Mouse (Mus musculus): ENCODE data around the gene Caprin2.
"Not testable (repeated sequence)": the region's sequence is repeated elsewhere in the genome, so short reads cannot be mapped to it uniquely, and the experiment has no call there.

Caprin2 gene

DNA sequence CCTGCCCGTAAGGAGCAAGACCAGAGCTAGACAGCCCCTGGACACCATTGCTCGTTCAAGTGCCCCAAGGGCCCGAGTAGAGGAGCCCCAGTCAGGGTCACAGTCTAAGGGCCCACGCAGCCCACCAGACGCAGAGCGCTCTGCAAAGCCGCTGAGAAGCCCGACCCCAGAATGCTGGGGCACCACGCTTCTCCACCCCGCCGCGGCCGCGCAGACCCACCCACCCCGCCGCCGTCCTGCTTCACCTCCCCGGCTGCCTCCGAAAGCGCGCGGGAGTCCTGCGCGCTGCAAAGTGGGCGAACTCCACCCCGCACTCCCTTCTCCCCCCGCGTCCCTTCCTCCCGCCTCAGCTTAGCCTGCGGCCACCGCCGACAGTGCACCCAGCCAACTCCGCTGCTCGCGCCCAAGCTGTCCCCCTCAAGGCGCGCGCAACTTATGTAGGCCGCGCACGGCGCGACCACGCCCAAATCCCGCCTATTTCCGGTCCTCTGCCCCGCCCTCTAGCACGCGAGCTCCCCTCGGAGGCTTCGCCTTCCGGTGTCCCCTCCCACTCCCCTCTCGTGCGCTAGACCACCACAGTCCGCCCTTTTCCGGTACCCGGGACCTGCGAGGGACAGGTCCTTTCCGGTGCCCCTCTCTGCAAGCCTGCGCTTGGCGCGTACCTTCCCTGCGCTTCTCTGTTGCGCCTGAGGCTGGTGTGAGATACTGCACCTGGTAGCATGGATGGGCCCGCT, at the start of gene Caprin2:
TSS of gene Caprin2 (minus strand) at position 465 of the 734 bp plus-strand sequence.
- DNase-seq (ENCODE audit: low read depth, low spot score) = peak; percentile 76

DNA sequence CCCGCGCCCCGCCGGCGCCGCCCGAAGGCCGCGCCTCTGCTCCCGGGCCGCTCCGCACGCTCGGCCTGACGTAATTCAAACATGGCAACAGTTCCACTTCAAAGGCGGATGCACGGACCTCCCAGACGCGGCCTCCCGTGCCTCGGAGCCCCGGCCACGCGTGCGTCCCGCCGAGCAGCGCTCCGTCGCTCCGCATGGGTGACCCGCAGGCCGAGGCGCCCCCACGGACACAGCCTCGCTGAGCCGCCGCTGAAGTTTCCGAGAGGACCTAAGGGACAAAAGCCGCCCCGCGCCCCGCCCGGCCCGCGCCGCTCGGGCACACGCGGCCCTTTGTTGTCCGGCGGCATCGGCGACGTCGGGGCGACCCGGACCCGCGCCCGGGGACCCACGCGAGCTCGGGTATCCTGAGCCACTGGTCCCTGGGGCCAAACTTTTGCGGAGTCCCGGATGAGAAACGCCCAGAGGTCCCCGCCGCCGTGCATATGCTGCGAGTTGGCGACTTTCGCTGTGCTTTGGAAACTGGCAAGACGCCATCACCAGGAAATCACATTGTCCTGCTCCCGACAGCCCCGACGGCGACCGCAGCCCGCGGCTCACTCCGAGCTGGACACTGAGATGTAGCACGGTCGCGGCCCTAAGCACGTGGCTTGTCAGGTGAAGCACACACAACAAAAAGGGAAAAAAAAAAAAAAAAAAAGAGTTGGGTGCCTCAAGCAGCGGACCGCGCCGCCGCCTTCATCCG, 48.9 kb upstream of the Caprin2 start:
- no peak for DNase-seq (ENCODE audit: low read depth, low spot score)

DNA sequence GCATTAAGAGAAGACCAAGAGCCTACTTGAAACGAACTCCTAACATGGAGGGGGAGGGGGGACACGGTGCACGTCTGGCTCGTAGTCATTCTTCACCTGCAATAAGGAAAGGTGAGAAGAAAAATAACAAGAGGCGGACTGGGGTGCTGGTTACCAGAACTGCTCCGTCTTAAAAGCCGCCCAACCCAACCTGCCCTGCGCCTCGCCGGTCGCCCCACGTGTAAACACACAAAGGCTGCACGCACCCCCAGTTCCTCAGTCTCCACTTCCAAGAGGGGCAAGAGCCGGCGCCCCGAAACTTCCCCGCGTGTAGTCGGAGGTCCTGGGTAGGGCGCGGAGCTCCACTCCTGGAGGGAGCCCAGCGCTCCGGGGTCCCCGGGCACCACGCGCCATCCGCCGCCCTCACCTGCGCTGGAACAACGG, 48.3 kb upstream of the Caprin2 start:
- DNase-seq (ENCODE audit: low read depth, low spot score) = no peak

DNA sequence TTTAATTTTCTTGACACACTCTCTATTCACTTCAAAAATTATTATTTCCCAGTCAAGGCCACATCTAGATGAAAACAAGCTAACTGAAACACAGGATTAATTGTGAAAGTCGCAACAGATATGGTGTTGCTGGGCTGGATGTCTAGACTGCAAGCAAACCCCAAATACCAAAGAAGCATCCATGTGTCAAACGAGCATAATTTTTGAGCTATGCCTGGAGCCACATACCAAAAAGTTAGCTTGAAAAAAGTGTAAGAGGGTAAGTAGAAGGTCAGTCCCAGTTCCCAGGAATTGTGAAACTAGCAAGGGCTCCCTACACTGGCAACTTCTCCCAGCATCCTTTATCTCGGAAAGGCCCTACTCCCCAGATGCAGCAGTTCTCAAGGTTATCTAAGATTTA, 47.7 kb upstream of the Caprin2 start:
- DNase-seq (ENCODE audit: low read depth, low spot score) = no peak

DNA sequence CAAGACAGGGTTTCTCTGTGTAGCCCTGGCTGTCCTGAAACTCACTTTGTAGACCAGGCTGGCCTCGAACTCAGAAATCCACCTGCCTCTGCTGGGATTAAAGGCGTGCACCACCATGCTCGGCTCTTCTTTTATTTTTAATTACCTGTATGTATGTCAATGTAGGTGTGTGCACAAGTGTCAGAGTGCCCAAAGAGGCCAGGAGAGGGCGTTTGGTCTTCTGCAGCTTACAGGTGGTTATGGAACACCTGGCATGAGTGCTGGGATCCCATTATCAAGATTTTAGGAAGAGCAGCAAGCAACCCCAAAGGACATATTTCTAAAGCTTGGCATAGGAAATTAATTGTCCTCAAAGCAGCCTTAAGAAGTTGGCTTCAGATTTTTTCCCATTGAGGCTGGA, 46.4 kb upstream of the Caprin2 start:
- no peak for DNase-seq (ENCODE audit: low read depth, low spot score)

DNA sequence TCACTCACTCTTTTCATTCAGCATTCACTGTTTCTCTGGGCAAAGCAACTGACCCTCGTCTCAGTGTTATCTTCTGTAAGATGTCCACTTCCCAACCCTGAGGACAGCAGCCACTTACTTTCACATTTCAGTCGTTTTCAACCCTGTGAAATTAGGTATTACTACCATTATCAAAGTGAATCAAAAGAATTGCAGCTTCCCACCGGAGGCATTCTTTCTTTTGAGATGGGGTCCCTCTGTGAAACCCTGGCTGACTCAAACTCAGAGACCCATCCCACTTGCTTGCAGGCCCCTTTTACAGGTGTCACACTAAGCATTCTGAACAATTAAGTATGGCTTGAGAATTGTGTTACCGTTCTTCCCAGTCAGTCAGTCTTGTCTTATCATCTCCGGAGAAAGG, 45.8 kb upstream of the Caprin2 start:
- no peak for DNase-seq (ENCODE audit: low read depth, low spot score)

DNA sequence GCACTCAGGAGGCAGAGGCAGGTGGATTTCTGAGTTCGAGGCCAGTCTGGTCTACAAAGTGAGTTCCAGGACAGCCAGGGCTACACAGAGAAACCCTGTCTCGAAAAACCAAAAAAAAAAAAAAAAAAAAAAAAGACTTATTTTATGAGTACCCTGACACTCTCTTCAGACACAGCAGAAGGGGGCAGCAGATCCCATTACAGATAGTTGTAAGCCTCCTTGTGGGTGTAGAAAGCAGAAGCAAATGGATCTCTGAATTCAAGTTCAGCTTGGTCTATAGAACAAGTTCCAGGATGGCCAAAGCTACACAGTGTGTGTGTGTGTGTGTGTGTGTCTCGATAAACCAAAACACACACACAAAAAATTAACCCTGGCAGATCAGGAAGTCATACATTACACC, 44.3 kb upstream of the Caprin2 start:
- not testable (repeated sequence) for DNase-seq (ENCODE audit: low read depth, low spot score)

DNA sequence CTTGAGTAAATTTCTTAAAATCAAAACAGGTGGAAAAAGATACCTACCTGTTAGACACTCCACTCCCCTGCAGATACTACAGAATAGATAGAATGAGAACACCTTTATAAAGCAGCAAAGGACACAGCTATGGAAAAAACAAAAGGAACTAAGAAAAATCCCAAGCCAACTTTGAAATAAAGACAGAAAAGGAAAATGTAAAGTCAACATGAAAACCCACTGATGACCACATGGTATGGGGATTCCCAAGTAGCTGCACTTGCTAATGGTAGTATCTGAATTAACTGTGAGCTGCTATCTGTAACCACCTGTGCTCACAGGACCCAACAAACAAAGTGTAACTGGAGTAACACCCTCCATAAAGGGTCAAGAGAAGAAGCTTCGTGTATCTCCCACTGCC, 41.7 kb upstream of the Caprin2 start:
- no peak for DNase-seq (ENCODE audit: low read depth, low spot score)

DNA sequence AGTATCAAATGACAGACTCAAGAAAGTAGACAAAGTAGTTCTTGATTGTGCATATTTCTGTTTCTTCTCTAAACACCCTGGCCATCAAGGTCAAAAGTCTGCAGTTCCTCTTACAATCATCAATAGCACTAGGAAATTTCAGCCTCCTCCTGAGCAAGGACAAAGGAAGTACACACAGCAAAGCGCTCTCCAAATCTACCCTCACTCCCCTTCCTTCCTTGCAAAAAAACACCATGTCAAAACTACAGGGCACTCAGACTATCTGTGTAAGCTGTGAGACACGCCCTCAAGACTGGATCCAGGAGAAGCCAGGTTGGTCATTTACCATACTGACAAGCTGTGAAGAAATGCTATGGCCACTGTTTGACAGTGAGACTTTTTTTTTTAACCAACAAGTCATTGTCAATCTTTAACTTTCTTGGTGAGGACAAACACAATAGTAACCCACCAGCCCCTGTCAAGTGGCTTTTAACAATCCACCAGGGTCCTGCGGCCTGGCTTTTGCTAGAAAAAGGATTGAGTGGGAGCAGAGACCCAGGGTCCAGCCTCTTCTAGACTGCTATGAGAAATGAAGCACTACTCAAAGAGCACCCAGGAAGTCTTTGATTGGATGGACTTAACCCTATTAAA, 39.0 kb upstream of the Caprin2 start:
- DNase-seq (ENCODE audit: low read depth, low spot score) = no peak

DNA sequence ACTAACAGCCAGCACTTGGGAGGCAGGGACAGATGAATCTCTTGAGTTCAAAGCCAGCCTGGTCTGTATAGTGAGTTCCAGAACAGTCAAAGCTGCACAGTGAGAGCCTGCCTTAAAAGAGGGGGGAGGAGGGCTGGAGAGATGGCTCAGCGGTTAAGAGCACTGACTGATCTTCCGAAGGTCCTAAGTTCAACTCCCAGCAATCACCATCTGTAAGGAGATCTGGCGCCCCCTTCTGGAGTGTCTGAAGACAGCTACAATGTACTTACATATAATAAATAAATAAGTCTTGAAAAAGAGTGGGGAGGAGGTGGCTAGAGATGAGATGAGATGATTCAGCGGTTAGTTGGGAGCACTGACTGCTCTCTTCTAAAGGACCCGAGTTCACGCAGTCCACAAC, 35.2 kb upstream of the Caprin2 start:
- no peak for DNase-seq (ENCODE audit: low read depth, low spot score)

DNA sequence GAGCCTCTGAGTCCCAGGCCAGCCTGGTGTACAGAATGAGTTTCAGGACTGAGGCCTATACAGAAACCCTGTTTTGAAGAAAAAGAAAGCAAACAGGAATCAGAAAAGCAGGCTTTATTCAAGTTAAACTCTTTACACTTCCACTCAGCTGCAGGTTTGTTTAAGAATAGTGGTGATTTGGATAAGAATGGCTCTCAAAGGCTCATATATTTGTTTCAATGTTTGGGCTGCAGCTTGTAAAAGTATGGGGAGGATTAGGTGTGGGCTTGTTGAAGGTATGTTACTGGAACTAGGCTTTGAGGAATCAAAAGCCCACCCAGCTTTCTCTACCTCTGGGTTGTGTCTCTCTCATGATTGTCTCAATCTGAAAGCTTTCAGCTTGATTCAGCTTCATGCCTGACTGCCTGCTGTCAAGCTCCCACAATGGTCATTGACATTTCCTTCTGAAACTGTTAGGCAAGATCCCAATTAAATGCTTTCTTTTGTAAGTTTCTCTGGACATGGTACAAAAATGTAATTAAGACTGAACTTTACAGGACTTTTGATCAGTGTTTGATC, 22.9 kb upstream of the Caprin2 start:
- no peak for DNase-seq (ENCODE audit: low read depth, low spot score)

DNA sequence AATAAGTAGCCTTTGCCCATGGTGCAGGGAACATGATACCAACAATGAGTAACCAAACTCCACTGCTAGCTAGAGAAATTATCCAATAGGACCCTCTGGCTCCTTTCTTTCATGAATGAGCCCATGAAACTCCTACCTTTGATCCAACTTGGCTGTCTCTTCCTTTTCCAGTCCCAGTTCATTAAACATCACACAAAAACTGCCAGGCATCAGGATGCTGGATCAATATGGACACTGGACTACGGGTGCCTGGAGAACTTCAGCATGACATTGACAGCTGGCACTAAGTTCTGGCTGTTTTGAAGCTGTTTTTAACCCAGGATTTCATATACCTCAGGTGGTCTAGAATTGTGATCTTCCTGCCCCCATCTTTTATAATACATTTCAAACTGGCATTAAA, 21.6 kb upstream of the Caprin2 start:
- DNase-seq (ENCODE audit: low read depth, low spot score) = no peak

DNA sequence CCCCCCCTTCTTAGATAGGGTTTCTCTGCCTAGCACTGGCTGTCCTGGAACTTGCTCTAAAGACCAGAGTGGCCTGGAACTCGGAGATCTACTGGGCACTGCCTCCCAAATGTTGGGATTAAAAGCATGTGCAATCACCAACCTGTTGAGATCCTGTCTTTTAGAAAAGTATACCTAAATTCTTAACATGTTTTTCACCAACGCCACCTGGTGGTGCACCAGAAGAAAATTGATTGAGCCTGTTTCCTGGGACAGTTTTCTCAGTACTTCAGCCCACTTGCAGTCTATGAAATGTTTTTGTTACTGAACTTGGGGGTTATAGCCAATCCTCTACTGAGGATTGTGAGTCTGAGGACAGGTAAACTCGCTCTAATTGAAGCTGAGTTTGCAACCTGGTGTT, 20.8 kb upstream of the Caprin2 start:
- DNase-seq (ENCODE audit: low read depth, low spot score) = no peak

DNA sequence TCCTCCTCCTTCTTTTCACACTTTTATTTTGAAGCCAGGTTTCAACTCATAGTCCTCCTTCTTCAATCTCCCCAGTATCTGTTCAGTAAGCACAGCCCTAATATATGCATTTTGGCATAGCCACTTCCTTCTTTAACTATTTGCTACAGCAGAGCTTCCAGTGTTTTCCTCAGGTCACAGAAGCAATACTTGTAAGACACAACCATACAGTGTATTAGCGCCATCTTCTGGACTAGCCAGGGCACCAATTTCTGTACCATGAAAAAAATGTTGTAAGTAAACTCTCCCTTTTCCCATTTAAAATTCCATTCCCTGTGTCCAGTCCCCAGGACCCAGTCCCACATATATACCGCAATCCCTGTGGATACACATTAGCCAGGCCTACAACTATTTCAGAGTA, 17.9 kb upstream of the Caprin2 start:
- DNase-seq (ENCODE audit: low read depth, low spot score) = no peak

DNA sequence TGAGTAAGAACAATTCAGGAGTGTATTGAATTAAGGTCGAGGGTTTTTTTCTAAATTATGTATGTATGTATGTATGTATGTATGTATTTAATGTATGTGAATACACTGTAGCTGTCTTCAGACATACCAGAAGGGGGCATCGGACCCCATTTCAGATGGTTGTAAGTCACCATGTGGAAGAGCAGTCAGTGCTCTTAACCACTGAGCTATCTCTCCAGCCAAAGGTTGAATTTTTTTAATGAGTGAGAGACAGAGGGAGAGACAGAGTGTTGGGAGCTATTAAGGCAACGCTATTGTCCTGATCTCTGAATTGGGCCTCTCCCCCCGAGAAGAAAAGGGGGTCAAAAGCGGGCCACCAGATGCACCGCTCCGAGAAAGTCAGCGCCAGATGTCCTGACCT, 15.9 kb upstream of the Caprin2 start:
- not testable (repeated sequence) for DNase-seq (ENCODE audit: low read depth, low spot score)

DNA sequence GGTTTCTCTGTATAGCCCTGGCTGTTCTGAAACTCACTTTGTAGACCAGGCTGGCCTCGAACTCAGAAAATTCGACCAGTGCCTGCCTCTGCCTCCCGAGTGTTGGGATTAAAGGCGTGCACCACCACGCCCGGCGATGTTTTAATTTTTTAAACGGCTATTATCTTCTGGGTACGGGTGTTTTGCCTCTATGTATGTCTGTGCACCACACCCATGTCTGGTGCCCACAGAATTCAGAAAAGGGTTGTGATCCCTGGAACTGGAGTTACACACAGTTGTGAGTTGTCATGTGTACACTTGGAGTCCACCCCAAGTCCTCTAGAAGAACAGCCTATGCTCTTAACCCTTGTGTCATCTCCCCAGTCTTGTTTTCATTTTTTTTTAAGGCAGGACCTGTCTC, 10.9 kb upstream of the Caprin2 start:
- no peak for DNase-seq (ENCODE audit: low read depth, low spot score)

DNA sequence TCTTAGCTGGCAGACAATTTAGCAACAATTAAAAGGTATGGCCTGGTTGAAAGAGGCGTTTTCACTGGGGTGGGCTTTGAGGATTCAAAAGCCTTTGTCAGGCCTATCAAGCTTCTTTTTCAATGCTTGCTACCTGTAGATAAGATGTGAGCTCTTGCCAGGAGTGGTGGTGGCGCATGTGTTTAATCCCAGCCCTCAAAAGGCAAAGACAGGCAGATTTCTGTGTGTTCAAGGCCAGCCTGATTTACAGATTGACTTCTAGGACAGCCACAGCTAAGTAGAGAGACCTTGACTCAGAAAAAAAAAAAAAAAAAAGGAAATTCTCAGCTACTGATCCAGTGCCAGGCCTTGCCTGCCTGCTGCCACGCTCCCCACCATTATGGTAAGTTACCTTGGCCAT, 6.7 kb upstream of the Caprin2 start:
- no peak for DNase-seq (ENCODE audit: low read depth, low spot score)

DNA sequence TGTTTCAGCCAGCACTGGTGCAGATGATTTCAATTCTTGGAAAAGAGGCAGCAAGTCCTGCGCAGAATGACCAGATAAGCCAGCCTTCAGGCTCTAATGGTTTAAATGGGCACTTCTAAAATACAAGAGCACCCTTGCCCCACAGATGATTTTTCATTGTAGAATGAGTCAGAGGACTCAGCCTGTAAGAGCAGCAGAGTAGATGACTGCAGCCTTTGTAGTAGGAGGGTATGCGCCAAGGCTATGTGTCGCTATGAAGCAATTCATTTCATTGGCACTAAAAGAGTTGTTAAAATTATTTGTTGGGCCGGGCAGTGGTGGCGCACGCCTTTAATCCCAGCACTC, 442 bp upstream of the Caprin2 start:
- no peak for DNase-seq (ENCODE audit: low read depth, low spot score)

DNA sequence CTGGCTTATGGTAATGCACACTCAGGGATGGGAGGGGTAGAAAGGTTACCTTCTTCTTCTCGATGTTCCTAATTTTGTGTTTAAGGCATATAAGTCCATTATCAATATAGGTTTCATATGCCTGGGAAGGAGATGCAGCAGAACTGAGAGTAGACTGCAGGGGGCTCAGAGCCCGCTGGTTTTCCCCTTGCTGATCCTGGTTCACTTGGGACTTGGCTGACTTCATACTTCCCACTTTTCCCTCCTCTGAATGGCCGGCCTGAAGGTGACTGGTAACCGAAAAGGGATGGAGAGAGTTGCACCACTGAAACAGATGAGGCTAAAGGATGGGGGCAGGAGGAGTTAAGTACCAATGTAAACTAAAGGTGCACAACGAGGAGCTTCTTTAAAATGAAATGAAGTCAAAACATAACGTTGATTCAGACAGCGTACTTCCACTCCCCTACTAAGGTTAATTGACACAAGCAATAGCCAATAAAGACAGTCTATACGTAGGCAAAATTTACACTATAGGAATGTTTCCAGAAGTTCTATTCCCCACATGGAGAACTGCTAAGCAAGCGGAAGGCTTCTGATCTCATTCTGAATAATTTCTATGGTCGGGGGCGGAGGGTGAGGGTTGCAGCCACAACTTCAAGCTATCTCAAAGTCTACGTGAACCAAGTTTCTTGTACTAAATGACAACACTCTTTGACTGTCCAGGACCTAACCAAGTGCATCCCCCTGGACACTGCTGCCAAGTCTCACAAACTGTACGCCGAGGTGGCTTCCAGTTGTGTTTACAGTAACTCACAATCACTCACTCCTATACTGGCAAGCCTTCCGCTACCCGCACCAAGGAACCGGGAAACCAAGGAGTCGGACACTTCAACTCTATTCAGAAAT, 907 bp downstream of the Caprin2 start:
- no peak for DNase-seq (ENCODE audit: low read depth, low spot score)

DNA sequence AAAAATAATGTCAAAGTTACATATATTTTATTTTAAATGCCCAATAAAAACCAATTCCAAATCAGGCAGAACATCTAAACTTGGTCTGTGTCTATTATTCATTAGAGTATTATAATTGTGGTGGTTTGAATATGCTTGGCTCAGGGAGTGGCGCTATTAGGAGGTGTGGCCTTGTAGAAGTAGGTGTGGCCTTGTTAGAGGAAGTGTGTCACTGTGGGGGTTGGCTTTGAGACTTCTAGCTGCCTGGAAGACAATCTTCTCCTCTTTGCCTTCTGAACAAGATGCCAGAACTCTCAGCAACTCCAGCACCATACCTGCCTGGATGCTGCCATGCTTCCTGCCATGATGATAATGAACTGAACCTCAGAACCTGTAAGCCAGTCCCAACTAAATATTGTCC, 22.1 kb downstream of the Caprin2 start:
- no peak for DNase-seq (ENCODE audit: low read depth, low spot score)

DNA sequence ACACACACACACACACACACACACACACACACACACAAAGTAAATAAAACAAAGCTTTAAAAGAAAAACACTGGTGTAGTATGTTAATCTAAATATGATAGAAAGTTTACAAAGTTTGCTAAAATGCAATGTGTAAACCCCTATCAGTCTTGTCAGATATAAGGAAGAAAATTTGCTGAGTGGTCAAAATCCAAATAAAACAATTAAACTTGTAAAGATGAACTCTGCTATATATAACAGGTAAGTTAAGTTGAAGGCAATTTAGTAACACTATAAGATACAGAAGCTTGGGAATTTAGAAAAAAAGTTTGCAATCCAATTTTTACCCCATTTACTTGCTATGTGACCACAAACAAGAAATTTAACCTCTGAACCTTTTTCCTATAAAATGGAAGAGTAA, 50.4 kb downstream of the Caprin2 start:
- DNase-seq (ENCODE audit: low read depth, low spot score) = no peak

DNA sequence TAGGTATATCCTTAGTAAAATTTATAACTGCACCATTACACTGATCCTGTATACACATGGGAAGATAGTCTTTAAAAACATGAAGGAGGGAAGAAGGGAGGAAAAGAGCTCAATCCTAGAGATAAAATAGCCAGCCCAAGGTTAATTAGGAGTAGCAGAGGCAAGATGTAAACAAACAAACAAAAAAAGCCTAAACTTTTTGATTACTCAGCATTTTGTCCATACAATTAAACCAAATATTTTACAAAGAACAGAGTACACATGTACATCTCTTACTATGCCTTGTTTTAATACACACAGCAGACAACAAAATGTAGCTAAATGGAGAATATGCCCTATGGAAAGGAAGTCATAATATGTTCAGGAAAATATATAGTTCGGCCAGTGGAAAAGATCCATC, 54.3 kb downstream of the Caprin2 start:
- no peak for DNase-seq (ENCODE audit: low read depth, low spot score)

All from retina, adult 2 months (tissue).